Mouse (Mus musculus) lung, embryonic 15.5 days (tissue): Measurements from ENCODE around the gene Sltm. TPM values are rescaled to one million over a fixed set of nuclear protein-coding genes. Genes with fewer than 3 reads are reported as not detected.
"Not testable (repeated sequence)": the region's sequence is repeated elsewhere in the genome, so short reads cannot be mapped to it uniquely, and the experiment has no call there.

Experiments used
- ATAC-seq: fragments of 200-750 bp; cut with Nextera tagmentation; 2 replicates; pipeline ENCODE4 v1.8.0; 2017; ENCODE audit warnings: moderate number of reproducible peaks, borderline replicate concordance; ENCODE audit not compliant: low FRiP score, low TSS enrichment; ENCODE audit errors: extremely low read depth
- H3K27ac ChIP-seq: fragments of 300-500 bp; sonication (generic); 2 replicates; pipeline ENCODE4 v1.5.1; 2015; ENCODE audit warnings: moderate library complexity, mild to moderate bottlenecking, inconsistent platforms
- H3K27me3 ChIP-seq: fragments of 300-500 bp; sonication (generic); 2 replicates; pipeline ENCODE4 v1.6.1; 2015; ENCODE audit warnings: inconsistent platforms
- H3K36me3 ChIP-seq: fragments of 300-500 bp; sonication (generic); 2 replicates; pipeline ENCODE4 v1.6.1; 2015; ENCODE audit warnings: inconsistent platforms
- H3K4me1 ChIP-seq: fragments of 300-500 bp; sonication (generic); 2 replicates; pipeline ENCODE4 v1.6.1; 2015; ENCODE audit warnings: inconsistent platforms
- H3K4me2 ChIP-seq: fragments of 300-500 bp; sonication (generic); 2 replicates; pipeline ENCODE4 v1.6.1; 2015; ENCODE audit warnings: inconsistent platforms, mild to moderate bottlenecking, moderate library complexity
- H3K4me3 ChIP-seq: fragments of 300-500 bp; sonication (generic); 2 replicates; pipeline ENCODE4 v1.5.1; 2015; ENCODE audit warnings: mild to moderate bottlenecking, inconsistent platforms
- H3K9ac ChIP-seq: fragments of 300-500 bp; sonication (generic); 2 replicates; pipeline ENCODE4 v1.6.1; 2015; ENCODE audit warnings: inconsistent platforms
- H3K9me3 ChIP-seq: fragments of 300-500 bp; sonication (generic); 2 replicates; pipeline ENCODE4 v1.6.1; 2016; ENCODE audit warnings: inconsistent platforms
- WGBS: fragments of 180-500 bp; shearing (Covaris S2); methylation state at CpG from one replicate; pipeline ENCODE4 v1.1.7; 2015; 5-methylcytosine and 5-hydroxymethylcytosine counted together
- polyA plus RNA-seq: library from polyadenylated mRNA; unstranded; fragments of >200 nt; fragmentation: Nextera tagmentation; extraction: Ambion mirVana; gene quantifications from 2 replicates; pipeline ENCODE4 v1.2.1, GENCODE M21; 2015

Gene Sltm
- polyA plus RNA-seq, 1 experiment from 2014 or later = 47.3 TPM

DNA sequence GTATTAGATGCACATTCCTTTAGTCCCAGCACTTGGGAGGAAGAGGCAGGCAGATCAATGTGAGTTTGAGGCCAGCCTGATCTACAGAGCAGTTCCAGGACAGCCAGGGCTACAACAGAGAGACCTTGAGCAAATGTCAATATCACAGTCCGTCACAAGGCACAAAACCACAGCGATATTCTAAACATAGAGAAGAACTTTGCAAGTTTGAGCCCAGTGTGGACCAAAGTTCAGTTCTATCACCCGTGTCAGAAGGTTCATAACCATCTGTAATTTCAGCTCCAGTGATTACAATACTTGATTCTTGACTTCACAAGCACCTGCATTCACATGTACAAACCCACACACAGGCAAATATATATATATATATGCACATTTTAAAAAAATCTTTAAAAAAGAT, 21.9 kb upstream of the Sltm start:
- H3K9ac ChIP-seq = no peak overlapping the region
- WGBS = 79% methylated on average over 3 of the region's 3 CpGs
- ATAC-seq = no peak
- no peaks in the 10 kb centered on the region for H3K27me3 ChIP-seq
- H3K4me2 ChIP-seq = no peak overlapping the region
- no peaks in the 10 kb centered on the region for H3K4me1 ChIP-seq
- no peaks in the 10 kb centered on the region for H3K9me3 ChIP-seq
- no peaks in the 10 kb centered on the region for H3K36me3 ChIP-seq
- no peak overlapping the region for H3K4me3 ChIP-seq
- no peak overlapping the region for H3K27ac ChIP-seq

DNA sequence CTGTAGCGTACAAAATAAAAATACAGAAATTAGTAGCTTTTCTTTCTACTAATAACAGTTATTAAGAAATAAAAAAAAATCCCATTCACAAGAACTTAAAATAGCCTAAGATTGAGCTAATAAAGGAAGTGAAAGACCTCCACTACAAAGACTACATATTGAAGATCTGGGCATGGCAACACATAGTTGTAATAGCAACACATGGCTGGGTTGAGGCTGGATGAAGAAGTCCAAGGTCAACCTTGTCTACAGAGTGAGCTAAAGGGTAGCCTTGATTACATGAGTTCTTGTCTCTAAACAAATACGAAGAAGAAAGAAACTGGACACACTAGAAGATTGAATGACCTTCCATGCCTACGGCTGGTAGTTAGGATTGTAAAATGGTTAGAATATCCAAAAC, 18.7 kb upstream of the Sltm start:
- Histone ChIP-seq H3K9ac (no peak overlapping the region), H3K9me3 (no peaks in the 10 kb centered on the region), H3K4me1 (no peaks in the 10 kb centered on the region), H3K4me3 (no peak overlapping the region), H3K4me2 (no peak overlapping the region), H3K27ac (no peak overlapping the region), H3K27me3 (no peaks in the 10 kb centered on the region), H3K36me3 (no peaks in the 10 kb centered on the region)
- WGBS = 91% methylated on average over 3 of the region's 3 CpGs
- no peak for ATAC-seq

GRCm38 (mm10) chr9:70524366-70524765, 18.2 kb upstream of the Sltm start:
- Histone ChIP-seq H3K36me3 (no peaks in the 10 kb centered on the region), H3K4me2 (no peak overlapping the region), H3K27me3 (no peaks in the 10 kb centered on the region), H3K4me1 (no peaks in the 10 kb centered on the region), H3K9me3 (no peaks in the 10 kb centered on the region), H3K27ac (no peak overlapping the region), H3K9ac (no peak overlapping the region), H3K4me3 (no peak overlapping the region)
- no peak for ATAC-seq
- 82% methylated on average over 7 of the region's 7 CpGs for WGBS

DNA sequence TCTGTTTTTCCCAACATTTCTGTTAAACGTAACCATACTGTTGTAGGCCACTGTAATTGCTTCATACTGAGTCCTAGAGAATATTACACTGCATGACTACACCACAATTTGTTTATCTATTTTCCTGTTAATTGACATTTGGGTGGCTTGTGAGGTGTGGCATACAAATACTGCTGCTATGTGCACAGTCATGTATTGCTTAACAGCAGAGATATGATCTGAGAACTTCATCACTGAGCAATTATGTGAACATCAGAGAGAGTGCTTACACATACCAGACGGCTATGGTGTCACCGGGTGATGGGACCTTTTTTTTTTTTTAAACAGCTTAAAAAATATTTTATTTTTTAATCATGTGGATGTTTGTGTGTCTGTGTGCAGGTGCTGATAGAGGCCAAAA, 9.2 kb upstream of the Sltm start:
- no peaks in the 10 kb centered on the region for H3K9me3 ChIP-seq
- H3K4me3 ChIP-seq = no peak overlapping the region
- H3K9ac ChIP-seq = no peak overlapping the region
- 61% methylated on average over 3 of the region's 3 CpGs for WGBS
- H3K27me3 ChIP-seq = no peaks in the 10 kb centered on the region
- H3K4me1 ChIP-seq = no peaks in the 10 kb centered on the region
- no peaks in the 10 kb centered on the region for H3K36me3 ChIP-seq
- H3K4me2 ChIP-seq = no peak overlapping the region
- ATAC-seq = no peak
- H3K27ac ChIP-seq = no peak overlapping the region

GRCm38 (mm10) chr9:70541584-70541983, 970 bp upstream of the Sltm start:
- Histone ChIP-seq H3K27ac (no peak overlapping the region), H3K36me3 (no peaks in the 10 kb centered on the region), H3K9me3 (no peaks in the 10 kb centered on the region), H3K4me1 (peaks cover 13% of the 10 kb centered on the region), H3K27me3 (no peaks in the 10 kb centered on the region), H3K4me2 (peak overlapping the region; percentile 85), H3K4me3 (peak overlapping the region; percentile 72), H3K9ac (peak overlapping the region; percentile 54; the same call in 1 of the 2 replicates)
- 8% methylated on average over 6 of the region's 6 CpGs for WGBS
- ATAC-seq = no peak

- no peaks in the 10 kb centered on the region for H3K27me3 ChIP-seq
- ATAC-seq = peak; percentile 87
- H3K27ac ChIP-seq = peak overlapping the region; percentile 98
- peak overlapping the region; percentile 77 for H3K9ac ChIP-seq
- peak overlapping the region; percentile 72 for H3K4me3 ChIP-seq
- under 1% methylated on average over 64 of the region's 64 CpGs for WGBS
- H3K4me1 ChIP-seq = peaks cover 13% of the 10 kb centered on the region
- H3K4me2 ChIP-seq = peak overlapping the region; percentile 62
- H3K9me3 ChIP-seq = no peaks in the 10 kb centered on the region
- peaks cover 3% of the 10 kb centered on the region; the same call in 1 of the 2 replicates for H3K36me3 ChIP-seq
These were observed 710 bp downstream of the Sltm start for GRCm38 (mm10) chr9:70543048-70543880.

DNA sequence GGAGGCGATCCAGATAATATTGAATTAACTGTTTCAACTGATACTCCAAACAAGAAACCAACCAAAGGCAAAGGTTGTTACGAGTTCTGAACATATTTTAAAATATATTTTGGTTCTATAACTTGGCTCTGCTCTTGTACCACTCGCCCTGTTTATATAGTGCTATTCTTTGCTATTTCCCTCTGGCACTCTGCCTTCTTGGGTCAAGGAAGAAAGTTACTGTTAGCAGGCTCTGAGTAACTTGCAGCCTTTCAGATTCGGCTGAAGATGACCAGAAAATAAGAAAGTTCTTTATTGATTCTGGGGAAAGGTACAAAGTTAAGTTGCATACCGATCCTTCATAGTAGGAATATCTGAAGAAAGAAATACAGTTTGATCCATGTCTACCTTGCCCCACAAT, 1.4 kb downstream of the Sltm start:
- H3K27ac ChIP-seq = no peak overlapping the region
- no peaks in the 10 kb centered on the region for H3K9me3 ChIP-seq
- no peak for ATAC-seq
- 34% methylated on average over 5 of the region's 5 CpGs for WGBS
- peak overlapping the region; percentile 72 for H3K4me3 ChIP-seq
- H3K4me2 ChIP-seq = peak overlapping the region; percentile 62
- no peak overlapping the region; the same call in 1 of the 2 replicates for H3K9ac ChIP-seq
- H3K27me3 ChIP-seq = no peaks in the 10 kb centered on the region
- peaks cover 13% of the 10 kb centered on the region for H3K4me1 ChIP-seq
- H3K36me3 ChIP-seq = peaks cover 4% of the 10 kb centered on the region; the same call in 1 of the 2 replicates

- no peaks in the 10 kb centered on the region for H3K27me3 ChIP-seq
- no peak overlapping the region for H3K4me3 ChIP-seq
- peaks cover 13% of the 10 kb centered on the region for H3K4me1 ChIP-seq
- H3K9ac ChIP-seq = no peak overlapping the region
- WGBS = 71% methylated on average over 1 of the region's 1 CpGs
- peaks cover 5% of the 10 kb centered on the region; the same call in 1 of the 2 replicates for H3K36me3 ChIP-seq
- no peak for ATAC-seq
- no peak overlapping the region for H3K27ac ChIP-seq
- no peaks in the 10 kb centered on the region for H3K9me3 ChIP-seq
- no peak overlapping the region for H3K4me2 ChIP-seq
These were observed 2.3 kb downstream of the Sltm start for GRCm38 (mm10) chr9:70544831-70545230.

GRCm38 (mm10) chr9:70546576-70546975, 4.0 kb downstream of the Sltm start:
- ATAC-seq, H3K9me3 ChIP-seq, H3K27me3 ChIP-seq, H3K9ac ChIP-seq, H3K4me2 ChIP-seq, H3K4me3 ChIP-seq, H3K27ac ChIP-seq: not testable (repeated sequence)
- Histone ChIP-seq H3K4me1 (peaks cover 12% of the 10 kb centered on the region), H3K36me3 (peaks cover 10% of the 10 kb centered on the region)
- 73% methylated on average over 3 of the region's 3 CpGs for WGBS

DNA sequence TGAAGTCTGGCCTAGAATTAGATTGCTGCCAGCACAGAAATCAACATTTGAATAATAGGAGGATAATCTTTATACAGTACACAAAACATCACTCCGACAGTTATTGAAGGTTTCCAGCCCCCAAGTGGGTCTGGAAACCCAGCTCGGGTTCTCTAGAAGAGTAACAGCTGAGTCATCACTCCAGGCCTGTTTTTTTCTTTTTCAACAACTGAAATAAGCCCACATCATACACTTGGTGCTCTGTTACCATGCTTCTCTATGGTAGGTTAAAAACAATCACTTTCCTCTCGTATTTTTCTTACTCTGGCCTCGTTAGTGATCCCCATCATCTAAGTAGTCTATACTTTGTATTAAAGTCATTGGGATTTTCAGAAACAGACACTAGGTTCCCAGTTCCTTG, 5.8 kb downstream of the Sltm start:
- no peak for ATAC-seq
- no peak overlapping the region for H3K9ac ChIP-seq
- H3K27me3 ChIP-seq = no peaks in the 10 kb centered on the region
- H3K4me1 ChIP-seq = peaks cover 10% of the 10 kb centered on the region
- no peak overlapping the region for H3K27ac ChIP-seq
- H3K4me3 ChIP-seq = no peak overlapping the region
- no peaks in the 10 kb centered on the region for H3K9me3 ChIP-seq
- 84% methylated on average over 4 of the region's 4 CpGs for WGBS
- H3K4me2 ChIP-seq = no peak overlapping the region
- H3K36me3 ChIP-seq = peaks cover 21% of the 10 kb centered on the region

DNA sequence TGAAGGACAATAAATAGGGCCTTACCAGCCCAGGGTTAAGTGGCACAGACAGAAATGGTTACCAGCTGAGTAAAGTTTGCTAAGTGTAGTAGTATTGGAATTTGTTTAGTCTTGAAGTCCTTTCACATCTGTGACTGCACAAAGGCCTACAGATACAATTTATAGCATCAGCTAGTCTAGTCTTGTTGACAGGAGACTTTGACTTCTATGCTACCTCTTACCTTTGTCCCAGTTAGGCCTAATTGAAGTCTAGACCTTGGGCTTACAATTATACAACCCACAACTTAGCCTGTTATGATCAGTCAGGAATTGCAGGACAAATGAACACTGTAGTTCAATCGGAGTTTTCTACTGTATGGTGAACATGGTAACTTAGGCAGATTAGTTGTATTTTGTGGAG, 9.0 kb downstream of the Sltm start:
- Histone ChIP-seq H3K9ac (no peak overlapping the region), H3K9me3 (no peaks in the 10 kb centered on the region), H3K36me3 (peaks cover 25% of the 10 kb centered on the region), H3K4me2 (no peak overlapping the region), H3K27ac (no peak overlapping the region), H3K27me3 (no peaks in the 10 kb centered on the region), H3K4me3 (no peak overlapping the region), H3K4me1 (no peaks in the 10 kb centered on the region)
- ATAC-seq = no peak
- WGBS = 98% methylated on average over 1 of the region's 1 CpGs

DNA sequence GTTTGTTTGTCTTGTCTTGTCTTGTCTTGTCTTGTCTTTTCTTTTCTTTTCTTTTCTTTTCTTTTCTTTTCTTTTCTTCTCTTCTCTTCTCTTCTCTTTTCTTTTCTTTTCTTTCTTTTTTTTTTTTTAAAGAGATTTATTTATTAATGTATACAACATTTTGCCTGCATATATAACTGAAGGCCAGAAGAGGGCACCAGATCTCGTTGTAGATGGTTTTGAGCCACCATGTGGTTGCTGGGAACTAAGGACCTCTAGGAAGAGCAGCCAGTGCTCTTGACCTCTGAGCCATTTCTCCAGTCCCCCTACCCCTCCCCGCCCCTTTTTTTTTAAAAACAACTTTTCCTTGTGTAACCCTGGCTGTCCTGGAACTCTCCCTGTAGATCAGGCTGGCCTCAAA, 9.7 kb downstream of the Sltm start:
- H3K4me1 ChIP-seq, H3K9ac ChIP-seq, ATAC-seq, H3K4me2 ChIP-seq, H3K27ac ChIP-seq, H3K9me3 ChIP-seq, H3K4me3 ChIP-seq, H3K27me3 ChIP-seq: not testable (repeated sequence)
- WGBS = 86% methylated on average over 2 of the region's 2 CpGs
- H3K36me3 ChIP-seq = peaks cover 25% of the 10 kb centered on the region
